Mouse (Mus musculus) liver, embryonic 14.5 days (tissue): ENCODE measurements around the gene Nfia.

Experiments
- CTCF ChIP-seq: IDR thresholded peaks from 2 replicates; pipeline ENCODE4 v1.5.1; 2016; ENCODE audit warnings: antibody characterized with exemption, low read depth, control low read depth
- EP300 ChIP-seq: IDR thresholded peaks from 2 replicates; pipeline ENCODE4 v1.6.1; 2016; ENCODE audit warnings: antibody characterized with exemption, low read depth

DNA sequence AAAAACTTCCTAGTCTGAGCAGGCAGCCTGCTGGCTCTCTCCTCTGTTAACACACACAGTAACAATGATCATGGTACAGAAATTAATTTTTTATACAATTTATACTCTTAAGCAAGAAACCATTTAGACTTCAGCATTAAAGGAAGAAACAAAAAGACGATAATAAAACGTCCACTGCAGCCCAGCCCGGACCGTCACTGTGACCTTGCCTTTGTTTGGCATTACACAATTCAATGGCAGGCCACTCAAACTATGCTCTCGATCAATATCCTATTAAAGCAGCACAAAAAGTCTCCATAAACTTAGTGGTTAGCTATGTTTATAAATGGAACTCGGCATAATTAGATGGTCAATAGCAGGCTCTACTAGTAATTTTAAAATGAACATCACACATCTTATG is 232.5 kb downstream of the Nfia start:
- no peak for TF ChIP-seq CTCF
- no peak for TF ChIP-seq EP300
